Comparison of ENCODE assay signal across 8 mouse cellular contexts in the genomic region with DNA sequence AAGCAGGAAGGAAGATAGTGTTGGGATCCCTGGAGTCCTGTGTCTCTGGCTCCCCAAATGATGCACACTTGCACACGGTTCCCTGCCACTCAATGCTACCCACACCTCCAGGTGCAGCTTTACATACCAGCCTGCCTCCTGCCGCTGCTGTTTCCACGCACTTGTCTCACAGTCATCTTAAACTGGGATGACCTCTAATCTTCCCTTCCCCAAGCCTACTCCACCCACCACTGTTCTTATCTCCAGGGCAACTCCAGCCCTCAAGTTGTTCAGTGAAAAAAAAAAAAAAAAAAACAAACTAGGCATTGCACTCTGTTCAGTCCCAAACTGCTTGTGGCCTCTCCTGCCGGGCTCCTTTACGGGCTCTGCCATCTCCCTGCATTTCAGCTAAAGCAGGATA. TPM values are rescaled to one million over a fixed set of nuclear protein-coding genes. Genes with fewer than 3 reads are reported as not detected.
DNase-seq lines count a peak whose midpoint lies in the region; ATAC-seq and TF ChIP-seq lines count a peak whose summit lies in the region.
"Had no signal": no experiment of that assay in that cellular context is flagged by ENCODE, and none has a peak within 500 bp of the region (broad histone marks: within the 10 kb centered on the region; RNA-seq: fewer than 3 reads in every experiment).

A gene (minus strand): TSS at position 14 of the 400 bp plus-strand sequence.

- peaks cover under 1% of the 10 kb centered on the region for H3K4me1 ChIP-seq in testis, adult 2 months (ENCODE audit: control insufficient read depth, insufficient read depth, low read length)
- no peaks in the 10 kb centered on the region for H3K4me1 ChIP-seq in embryonic facial prominence, embryonic 11.5 days (ENCODE audit: control insufficient read depth, insufficient read depth, low read length)
- H3K4me1 ChIP-seq in liver, embryonic 12.5 days = peaks cover 49% of the 10 kb centered on the region

- H3K27me3 ChIP-seq in testis, adult 2 months (ENCODE audit: control insufficient read depth, insufficient read depth, low read length) = no peaks in the 10 kb centered on the region
- H3K27me3 ChIP-seq in embryonic facial prominence, embryonic 11.5 days (ENCODE audit: control insufficient read depth, insufficient read depth, low read length) = no peaks in the 10 kb centered on the region
- no peaks in the 10 kb centered on the region for H3K27me3 ChIP-seq in liver, embryonic 12.5 days (replicated peaks)
- H3K27me3 ChIP-seq: heart, embryonic 15.5 days had no signal

- TF ChIP-seq CTCF in testis, adult 2 months (IDR thresholded peaks at IDR 0.05; ENCODE audit: control insufficient read depth, insufficient read depth, insufficient replicate concordance, low read depth, low read length) = no peak

- H3K4me3 ChIP-seq in testis, adult 2 months (ENCODE audit: control insufficient read depth, low read depth, low read length) = no peak within 1 kb of the TSS
- no peak within 1 kb of the TSS for H3K4me3 ChIP-seq in embryonic facial prominence, embryonic 11.5 days (ENCODE audit: low read depth, low read length)
- peak within 1 kb of the TSS; percentile 38 for H3K4me3 ChIP-seq in liver, embryonic 12.5 days
- H3K4me3 ChIP-seq: heart, embryonic 15.5 days had no signal

- H3K9me3 ChIP-seq in embryonic facial prominence, embryonic 11.5 days (replicated peaks; ENCODE audit: control insufficient read depth, low read length) = no peaks in the 10 kb centered on the region
- H3K9me3 ChIP-seq in liver, embryonic 12.5 days (replicated peaks) = no peaks in the 10 kb centered on the region
- H3K9me3 ChIP-seq: heart, embryonic 15.5 days had no signal

- no peak within 1 kb of the TSS for H3K27ac ChIP-seq in testis, adult 2 months (ENCODE audit: control insufficient read depth, insufficient read depth, low read depth, low read length)
- no peak within 1 kb of the TSS for H3K27ac ChIP-seq in embryonic facial prominence, embryonic 11.5 days (replicated peaks; ENCODE audit: low read depth, low read length)
- peak within 1 kb of the TSS; percentile 78 for H3K27ac ChIP-seq in liver, embryonic 12.5 days
- H3K27ac ChIP-seq: heart, embryonic 15.5 days had no signal

- no peak within 1 kb of the TSS for H3K4me2 ChIP-seq in embryonic facial prominence, embryonic 11.5 days (ENCODE audit: low read depth, low read length)
- H3K4me2 ChIP-seq in liver, embryonic 12.5 days = peak within 1 kb of the TSS; percentile 69
- H3K4me2 ChIP-seq: heart, embryonic 15.5 days had no signal

- intact Hi-C loops in heart, postnatal 14 days (cut with DNase I) = loop anchor here (5.0 kb wide), 1 partner anchor 134 kb away; no protein-coding TSS in a partner anchor

- no peak within 1 kb of the TSS for H3K9ac ChIP-seq in embryonic facial prominence, embryonic 11.5 days (replicated peaks; ENCODE audit: low read length)
- H3K9ac ChIP-seq in liver, embryonic 12.5 days = peak within 1 kb of the TSS; percentile 49
- H3K9ac ChIP-seq: heart, embryonic 15.5 days had no signal

- no peak for ATAC-seq in embryonic facial prominence, embryonic 11.5 days (replicated peaks; ENCODE audit: insufficient number of reproducible peaks, low FRiP score, low TSS enrichment, low read depth)
- ATAC-seq in liver, embryonic 12.5 days = peak; percentile 71

- no peaks in the 10 kb centered on the region for H3K36me3 ChIP-seq in testis, adult 2 months (ENCODE audit: control insufficient read depth, insufficient read depth, low read length)
- H3K36me3 ChIP-seq in embryonic facial prominence, embryonic 11.5 days (replicated peaks; ENCODE audit: control insufficient read depth, insufficient read depth, low read depth, low read length) = no peaks in the 10 kb centered on the region
- H3K36me3 ChIP-seq in liver, embryonic 12.5 days = no peaks in the 10 kb centered on the region
- H3K36me3 ChIP-seq: heart, embryonic 15.5 days had no signal

- 73% methylated on average over 5 of the region's 5 CpGs for WGBS in embryonic facial prominence, embryonic 11.5 days
- WGBS in liver, embryonic 12.5 days (ENCODE audit: insufficient replicate concordance) = 10% methylated on average over 5 of the region's 5 CpGs

- no peak for DNase-seq in testis, postnatal 10 days (ENCODE audit: low spot score)
- DNase-seq in embryonic facial prominence, embryonic 11.5 days (ENCODE audit: low spot score) = no peak
- no peak for DNase-seq in heart, postnatal 14 days
- no peak for DNase-seq in ovary, postnatal 14 days (ENCODE audit: low spot score)
- no peak for DNase-seq in ovary, postnatal 10 days (ENCODE audit: low spot score)

- no peak for TF ChIP-seq POLR2A in testis, adult 2 months (IDR thresholded peaks at IDR 0.05; ENCODE audit: control insufficient read depth, low read depth, low read length)

RNA-seq across cellular contexts. Expression of the gene that starts here (rescaled TPM):
- polyA plus RNA-seq in testis, adult 2 months (2012; rRNA removed) = 16.9 and 18.8 TPM in 2 replicates
- 18.1 and 18.9 TPM in 2 replicates for polyA plus RNA-seq in embryonic facial prominence, embryonic 11.5 days (2014; fragmentation: Nextera tagmentation; extraction: Ambion mirVana)
- total RNA-seq in heart, postnatal 14 days (2021) = 10 to 100 TPM; 40.1 to 42.7 TPM
- polyA plus RNA-seq in liver, embryonic 12.5 days (2016; fragmentation: Nextera tagmentation; extraction: Ambion mirVana) = 14.9 and 15.4 TPM in 2 replicates
